Mouse (Mus musculus) small intestine, adult 2 months (tissue): ENCODE results near the gene Vmn1r30. TPM values are rescaled to one million over a fixed set of nuclear protein-coding genes. Genes with fewer than 3 reads are reported as not detected.

Source experiments
- H3K27ac ChIP-seq: fragments of 200-500 bp; 2 replicates; pipeline ENCODE4 v1.5.1; 2012; ENCODE audit warnings: low read depth, low read length, control low read depth, inconsistent platforms; ENCODE audit not compliant: insufficient read depth
- H3K27me3 ChIP-seq: fragments of 200-500 bp; 2 replicates; pipeline ENCODE4 v1.6.1; 2012; ENCODE audit warnings: mild to moderate bottlenecking, moderate library complexity, low read length, inconsistent platforms; ENCODE audit not compliant: control insufficient read depth, insufficient read depth
- H3K36me3 ChIP-seq: fragments of 200-500 bp; 2 replicates; pipeline ENCODE4 v1.6.1; 2012; ENCODE audit warnings: mild to moderate bottlenecking, low read length, control low read depth, inconsistent platforms; ENCODE audit not compliant: control insufficient read depth, insufficient read depth
- H3K4me1 ChIP-seq: fragments of 200-500 bp; 2 replicates; pipeline ENCODE4 v1.6.1; 2012; ENCODE audit warnings: low read length, inconsistent platforms, mixed read lengths; ENCODE audit not compliant: control insufficient read depth, insufficient read depth, insufficient read length
- H3K4me3 ChIP-seq: fragments of 200-500 bp; 2 replicates; pipeline ENCODE4 v1.5.1; 2012; ENCODE audit warnings: low read depth, mild to moderate bottlenecking, control low read depth, inconsistent platforms, low read length, moderate library complexity
- CTCF ChIP-seq: fragments of 200-500 bp; IDR thresholded peaks from 2 replicates; pipeline ENCODE4 v1.5.1; 2012; ENCODE audit warnings: low read depth, mild to moderate bottlenecking, control low read depth, inconsistent platforms, low read length, moderate library complexity, mixed read lengths; ENCODE audit not compliant: insufficient replicate concordance, insufficient read length; ENCODE audit errors: extremely low read depth
- POLR2A ChIP-seq: fragments of 200-500 bp; IDR thresholded peaks from 2 replicates; pipeline ENCODE4 v1.6.1; 2012; ENCODE audit warnings: low read depth, mild to moderate bottlenecking, control low read depth, inconsistent platforms, low read length, moderate library complexity
- WGBS: fragments of 180-500 bp; shearing (Covaris S2); methylation state at CpG from one replicate; pipeline ENCODE4 v1.1.7; 2018; 5-methylcytosine and 5-hydroxymethylcytosine counted together
- polyA plus RNA-seq: library from polyadenylated mRNA; depleted of rRNA; stranded (reverse); fragments of >200 nt; gene quantifications from 2 replicates; pipeline ENCODE4 v1.2.3, GENCODE M21; 2012; rRNA removed

The Vmn1r30 gene
- not detected in 2 replicates for polyA plus RNA-seq

GRCm38 (mm10) chr6:58443285-58443684 lies at the start of gene Vmn1r30:
Vmn1r30 (minus strand) TSS chr6:58443385.
- Histone ChIP-seq H3K36me3 (no peaks in the 10 kb centered on the region), H3K4me3 (no peak within 1 kb of the TSS), H3K27ac (no peak within 1 kb of the TSS), H3K27me3 (no peaks in the 10 kb centered on the region), H3K4me1 (no peaks in the 10 kb centered on the region)
- TF ChIP-seq CTCF, result no peak
- no peak for TF ChIP-seq POLR2A

- Histone ChIP-seq H3K36me3 (no peaks in the 10 kb centered on the region), H3K4me1 (no peaks in the 10 kb centered on the region), H3K4me3 (no peak within 1 kb of the TSS), H3K27ac (no peak within 1 kb of the TSS), H3K27me3 (no peaks in the 10 kb centered on the region)
- TF ChIP-seq CTCF, result no peak
- no peak for TF ChIP-seq POLR2A
- WGBS, result 96% methylated on average over 1 of the region's 1 CpGs
These were observed 32.0 kb upstream of the Vmn1r30 start, which contains the start of gene Vmn1r31 for GRCm38 (mm10) chr6:58475230-58475629. Vmn1r31 (minus strand) TSS chr6:58475330.

Other genes starting within 250 kb of the Vmn1r30 start
- not detected in 2 replicates for gene Vmn1r27, start 224.6 kb downstream of the Vmn1r30 start, polyA plus RNA-seq
- gene Vmn1r28, start 181.3 kb downstream of the Vmn1r30 start, polyA plus RNA-seq, result not detected in 2 replicates
- gene Vmn1r29, start 141.8 kb downstream of the Vmn1r30 start, polyA plus RNA-seq, result not detected in 2 replicates
- not detected in 2 replicates for gene Vmn1r31, start 31.9 kb upstream of the Vmn1r30 start, polyA plus RNA-seq
- 5.6 and 17.4 TPM in 2 replicates for gene Abcg2, start 141.1 kb upstream of the Vmn1r30 start, polyA plus RNA-seq